Mouse (Mus musculus): ENCODE measurements at regions not wholly inside any gene's neighbourhood (a gene's known extent, or its start where the extent isn't known, plus 50 kb on each side); places are given as distances from the start of the nearest gene placed in this dataset.

- TF ChIP-seq CTCF (conservative IDR thresholded peaks at IDR 0.05; ENCODE audit: low read length) (no peak), POU5F1 (IDR thresholded peaks at IDR 0.05; ENCODE audit: borderline replicate concordance, low read length) (no peak), NANOG (IDR thresholded peaks at IDR 0.05; ENCODE audit: borderline replicate concordance, low read length) (no peak)
These were observed 62.2 kb upstream of the Nfasc start for GRCm38 (mm10) chr1:132803842-132804241.
